Mouse (Mus musculus) kidney, postnatal 36 days (tissue): ENCODE results near the gene Trim59.

Experiments used
- DNase-seq, 2 experiments: peaks; one replicate each; pipeline ENCODE4 v3.0.0; 2021 to 2022; ENCODE audit warnings: mixed read lengths in 2 of 2

Gene Trim59

GRCm38 (mm10) chr3:69004437-69005337, 39.9 kb downstream of the Trim59 start, which contains the start of the genes Ift80 and Smc4:
Gene Ift80 (minus strand): TSS chr3:69004570.
Gene Smc4 (plus strand): TSS chr3:69004738.
- peak; percentile 97 to 98 for DNase-seq

DNA sequence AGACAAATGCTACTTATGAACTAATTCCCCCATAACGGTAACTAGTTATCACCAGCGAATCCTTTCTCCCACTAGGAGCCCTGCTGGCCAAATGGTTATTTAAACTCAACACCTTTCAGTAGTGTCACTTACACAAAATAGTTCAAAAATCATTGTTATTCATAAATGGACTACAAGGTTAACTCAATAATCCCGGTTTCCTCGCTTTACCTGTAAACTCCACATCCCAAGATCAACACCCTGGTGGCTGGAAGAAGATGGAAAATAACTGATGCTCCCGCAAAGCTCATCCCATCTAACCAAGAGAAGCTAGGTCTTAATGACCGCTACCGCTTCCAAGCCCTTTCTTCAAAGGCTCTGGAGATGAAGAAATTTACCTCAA, 40.5 kb downstream of the Trim59 start:
- no peak for DNase-seq

GRCm38 (mm10) chr3:69002781-69003180, 41.8 kb downstream of the Trim59 start:
- no peak for DNase-seq

- no peak for DNase-seq
Observed at GRCm38 (mm10) chr3:68986550-68986949, 58.0 kb downstream of the Trim59 start.
